Mouse (Mus musculus): Measurements from ENCODE around the gene Dact3. TPM values are rescaled to one million over a fixed set of nuclear protein-coding genes. Genes with fewer than 3 reads are reported as not detected.

Dact3 gene
- polyA plus RNA-seq, 1 experiment from 2014 or later = 5.1 TPM

DNA sequence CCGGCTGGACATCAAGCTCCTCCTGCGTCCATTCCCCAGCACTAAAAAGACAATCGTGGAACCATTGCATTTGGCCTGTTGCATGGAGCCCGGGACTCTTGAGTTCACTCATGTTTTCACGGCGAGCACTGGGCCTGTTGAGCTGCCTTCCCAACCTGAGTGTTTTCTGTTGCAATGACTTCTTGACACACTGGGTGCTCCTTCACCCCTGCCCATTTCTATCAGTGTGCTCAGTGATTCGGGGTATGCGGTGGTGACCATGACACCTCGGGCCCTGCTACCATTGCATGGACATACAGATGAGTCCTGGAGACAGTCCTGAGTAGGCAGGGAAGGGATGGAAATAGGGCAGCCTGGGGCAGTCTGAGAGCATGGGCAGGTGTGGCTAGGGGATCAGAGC is 2.6 kb upstream of the Dact3 start:
- H3K27ac ChIP-seq (ENCODE audit: low read depth, low read length) = no peak overlapping the region
- ATAC-seq (ENCODE audit: low FRiP score, low TSS enrichment) = no peak
- no peak overlapping the region for H3K9ac ChIP-seq (ENCODE audit: low read depth, low read length)
- 91% methylated on average over 9 of the region's 9 CpGs for WGBS
- no peak overlapping the region for H3K4me2 ChIP-seq (replicated peaks; ENCODE audit: low read depth, low read length)
- H3K27me3 ChIP-seq (ENCODE audit: control insufficient read depth, insufficient read depth, low read length) = no peaks in the 10 kb centered on the region
- H3K4me3 ChIP-seq (ENCODE audit: low read length) = no peak overlapping the region
- H3K9me3 ChIP-seq (ENCODE audit: control insufficient read depth, low read length) = no peaks in the 10 kb centered on the region
- H3K4me1 ChIP-seq (ENCODE audit: control insufficient read depth, insufficient read depth, low read length) = 0 out of 2 replicates have a peak, but pooled peaks cover 3% of the 10 kb centered on the region
- no peaks in the 10 kb centered on the region; the same call in 1 of the 2 replicates for H3K36me3 ChIP-seq (ENCODE audit: control insufficient read depth, insufficient read depth, low read length)

- no peak for ATAC-seq (ENCODE audit: low FRiP score, low TSS enrichment)
- H3K4me1 ChIP-seq (ENCODE audit: control insufficient read depth, insufficient read depth, low read length) = 0 out of 2 replicates have a peak, but pooled peaks cover 3% of the 10 kb centered on the region
- no peak overlapping the region for H3K4me2 ChIP-seq (replicated peaks; ENCODE audit: low read depth, low read length)
- H3K9me3 ChIP-seq (ENCODE audit: control insufficient read depth, low read length) = no peaks in the 10 kb centered on the region
- no peak overlapping the region for H3K4me3 ChIP-seq (ENCODE audit: low read length)
- H3K9ac ChIP-seq (ENCODE audit: low read depth, low read length) = no peak overlapping the region
- no peak overlapping the region for H3K27ac ChIP-seq (ENCODE audit: low read depth, low read length)
- WGBS = 90% methylated on average over 4 of the region's 4 CpGs
- no peaks in the 10 kb centered on the region; the same call in 1 of the 2 replicates for H3K36me3 ChIP-seq (ENCODE audit: control insufficient read depth, insufficient read depth, low read length)
- H3K27me3 ChIP-seq (ENCODE audit: control insufficient read depth, insufficient read depth, low read length) = no peaks in the 10 kb centered on the region
These were observed 1.7 kb upstream of the Dact3 start for GRCm38 (mm10) chr7:16873392-16873791.

DNA sequence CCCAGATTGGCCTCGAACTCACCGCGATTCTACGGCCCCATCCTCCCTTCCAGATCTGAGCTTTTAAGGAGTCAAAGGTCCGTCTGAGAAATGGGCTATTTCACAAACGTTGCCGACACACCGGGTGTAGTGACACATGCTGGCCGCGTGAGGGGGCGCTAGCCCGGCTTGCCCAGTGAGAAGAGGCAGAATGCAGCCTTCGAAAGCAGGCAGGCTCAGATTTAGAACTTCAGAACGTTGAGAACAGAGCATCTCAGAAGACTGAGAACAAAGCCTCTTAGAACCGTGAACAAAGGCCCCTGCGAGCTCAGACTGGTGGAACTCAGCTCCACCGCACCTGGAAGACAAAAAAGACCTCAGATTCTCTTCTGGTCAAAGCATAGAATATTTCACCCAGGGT is 927 bp upstream of the Dact3 start:
- Histone ChIP-seq H3K27me3 (ENCODE audit: control insufficient read depth, insufficient read depth, low read length) (no peaks in the 10 kb centered on the region), H3K9ac (ENCODE audit: low read depth, low read length) (no peak overlapping the region; the same call in 1 of the 2 replicates), H3K4me2 (replicated peaks; ENCODE audit: low read depth, low read length) (peak overlapping the region; percentile 43), H3K36me3 (ENCODE audit: control insufficient read depth, insufficient read depth, low read length) (no peaks in the 10 kb centered on the region; the same call in 1 of the 2 replicates), H3K4me3 (ENCODE audit: low read length) (peak overlapping the region; percentile 33), H3K9me3 (ENCODE audit: control insufficient read depth, low read length) (no peaks in the 10 kb centered on the region), H3K4me1 (ENCODE audit: control insufficient read depth, insufficient read depth, low read length) (0 out of 2 replicates have a peak, but pooled peaks cover 3% of the 10 kb centered on the region), H3K27ac (ENCODE audit: low read depth, low read length) (peak overlapping the region; percentile 92)
- 4% methylated on average over 17 of the region's 17 CpGs for WGBS
- no peak for ATAC-seq (ENCODE audit: low FRiP score, low TSS enrichment)

DNA sequence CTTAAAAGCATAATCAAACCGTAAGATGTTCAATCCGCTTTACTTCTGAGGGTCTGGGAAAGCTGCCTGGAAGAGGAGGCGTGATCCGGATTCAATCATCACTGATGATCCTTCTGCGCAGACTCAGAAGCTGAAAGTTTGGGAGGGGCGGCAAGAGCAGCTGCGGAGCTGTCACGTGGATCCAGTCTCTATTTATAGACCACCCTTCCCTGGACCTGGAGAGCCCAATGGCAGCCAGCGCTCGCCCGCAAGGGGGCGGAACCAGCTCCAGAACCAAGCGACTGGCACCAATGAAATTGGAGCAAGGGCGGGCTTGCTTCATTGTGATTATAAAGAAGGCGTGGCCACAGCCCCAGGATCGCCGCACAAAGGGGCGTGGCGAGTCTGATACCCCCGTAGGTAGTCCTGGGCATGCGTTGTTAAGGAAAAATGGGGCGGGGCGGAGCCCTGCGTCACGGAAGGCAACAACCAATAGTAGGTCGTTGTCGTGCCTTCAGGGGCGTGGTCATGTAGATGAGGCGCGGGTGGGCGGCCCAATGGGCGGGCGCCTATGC is 284 bp upstream of the Dact3 start:
- Histone ChIP-seq H3K4me3 (ENCODE audit: low read length) (peak overlapping the region; percentile 74), H3K27ac (ENCODE audit: low read depth, low read length) (peak overlapping the region; percentile 92), H3K36me3 (ENCODE audit: control insufficient read depth, insufficient read depth, low read length) (no peaks in the 10 kb centered on the region; the same call in 1 of the 2 replicates), H3K9me3 (ENCODE audit: control insufficient read depth, low read length) (no peaks in the 10 kb centered on the region), H3K9ac (ENCODE audit: low read depth, low read length) (no peak overlapping the region; the same call in 1 of the 2 replicates), H3K27me3 (ENCODE audit: control insufficient read depth, insufficient read depth, low read length) (no peaks in the 10 kb centered on the region), H3K4me2 (replicated peaks; ENCODE audit: low read depth, low read length) (peak overlapping the region; percentile 83), H3K4me1 (ENCODE audit: control insufficient read depth, insufficient read depth, low read length) (peaks cover 3% of the 10 kb centered on the region)
- under 1% methylated on average over 33 of the region's 33 CpGs for WGBS
- ATAC-seq (ENCODE audit: low FRiP score, low TSS enrichment) = peak; percentile 96

GRCm38 (mm10) chr7:16875326-16875725 is 209 bp downstream of the Dact3 start:
- under 1% methylated on average over 36 of the region's 42 CpGs for WGBS
- peak overlapping the region; percentile 86 for H3K9ac ChIP-seq (ENCODE audit: low read depth, low read length)
- H3K9me3 ChIP-seq (ENCODE audit: control insufficient read depth, low read length) = no peaks in the 10 kb centered on the region
- peak overlapping the region; percentile 74 for H3K4me3 ChIP-seq (ENCODE audit: low read length)
- H3K27me3 ChIP-seq (ENCODE audit: control insufficient read depth, insufficient read depth, low read length) = no peaks in the 10 kb centered on the region
- peak overlapping the region; percentile 83 for H3K4me2 ChIP-seq (replicated peaks; ENCODE audit: low read depth, low read length)
- no peak for ATAC-seq (ENCODE audit: low FRiP score, low TSS enrichment)
- peaks cover 6% of the 10 kb centered on the region for H3K4me1 ChIP-seq (ENCODE audit: control insufficient read depth, insufficient read depth, low read length)
- H3K27ac ChIP-seq (ENCODE audit: low read depth, low read length) = peak overlapping the region; percentile 63; the same call in 1 of the 2 replicates
- H3K36me3 ChIP-seq (ENCODE audit: control insufficient read depth, insufficient read depth, low read length) = no peaks in the 10 kb centered on the region

GRCm38 (mm10) chr7:16876006-16876405 is 889 bp downstream of the Dact3 start:
- H3K27ac ChIP-seq (ENCODE audit: low read depth, low read length) = peak overlapping the region; percentile 63; the same call in 1 of the 2 replicates
- H3K4me1 ChIP-seq (ENCODE audit: control insufficient read depth, insufficient read depth, low read length) = peaks cover 6% of the 10 kb centered on the region
- peak overlapping the region; percentile 83 for H3K4me2 ChIP-seq (replicated peaks; ENCODE audit: low read depth, low read length)
- H3K4me3 ChIP-seq (ENCODE audit: low read length) = peak overlapping the region; percentile 74
- H3K9me3 ChIP-seq (ENCODE audit: control insufficient read depth, low read length) = no peaks in the 10 kb centered on the region
- H3K27me3 ChIP-seq (ENCODE audit: control insufficient read depth, insufficient read depth, low read length) = no peaks in the 10 kb centered on the region
- ATAC-seq (ENCODE audit: low FRiP score, low TSS enrichment) = no peak
- H3K36me3 ChIP-seq (ENCODE audit: control insufficient read depth, insufficient read depth, low read length) = no peaks in the 10 kb centered on the region
- peak overlapping the region; percentile 86; the same call in 1 of the 2 replicates for H3K9ac ChIP-seq (ENCODE audit: low read depth, low read length)
- 7% methylated on average over 11 of the region's 11 CpGs for WGBS

GRCm38 (mm10) chr7:16876608-16877007 is 1.5 kb downstream of the Dact3 start:
- no peaks in the 10 kb centered on the region for H3K9me3 ChIP-seq (ENCODE audit: control insufficient read depth, low read length)
- peak overlapping the region; percentile 83 for H3K4me2 ChIP-seq (replicated peaks; ENCODE audit: low read depth, low read length)
- H3K4me3 ChIP-seq (ENCODE audit: low read length) = peak overlapping the region; percentile 74
- H3K27me3 ChIP-seq (ENCODE audit: control insufficient read depth, insufficient read depth, low read length) = no peaks in the 10 kb centered on the region
- H3K4me1 ChIP-seq (ENCODE audit: control insufficient read depth, insufficient read depth, low read length) = peaks cover 6% of the 10 kb centered on the region
- ATAC-seq (ENCODE audit: low FRiP score, low TSS enrichment) = 0 out of 2 replicates have a peak, but pooled peaks have one; percentile 3
- 6% methylated on average over 13 of the region's 13 CpGs for WGBS
- H3K36me3 ChIP-seq (ENCODE audit: control insufficient read depth, insufficient read depth, low read length) = no peaks in the 10 kb centered on the region
- peak overlapping the region; percentile 63; the same call in 1 of the 2 replicates for H3K27ac ChIP-seq (ENCODE audit: low read depth, low read length)
- peak overlapping the region; percentile 86; the same call in 1 of the 2 replicates for H3K9ac ChIP-seq (ENCODE audit: low read depth, low read length)

DNA sequence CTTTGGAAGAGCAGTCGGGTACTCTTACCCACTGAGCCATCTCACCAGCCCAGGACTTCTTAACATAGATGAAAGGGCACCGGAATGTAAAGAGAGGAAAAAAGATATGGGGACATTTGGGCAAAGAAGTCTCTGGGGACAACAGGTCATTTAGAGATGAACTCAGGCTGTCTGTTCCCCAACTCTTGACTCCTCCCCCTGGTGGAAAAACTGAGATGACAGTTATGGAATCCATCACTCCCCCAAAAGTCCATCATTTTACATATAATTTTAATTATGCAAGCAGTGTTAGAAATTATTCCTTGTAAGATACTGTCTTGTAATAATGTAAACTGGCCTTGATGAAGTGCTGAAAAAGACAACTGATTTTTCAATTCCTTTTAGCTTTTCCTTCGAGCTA is 2.6 kb downstream of the Dact3 start:
- H3K4me3 ChIP-seq (ENCODE audit: low read length) = no peak overlapping the region
- no peaks in the 10 kb centered on the region for H3K36me3 ChIP-seq (ENCODE audit: control insufficient read depth, insufficient read depth, low read length)
- H3K27me3 ChIP-seq (ENCODE audit: control insufficient read depth, insufficient read depth, low read length) = no peaks in the 10 kb centered on the region
- WGBS = 88% methylated on average over 3 of the region's 3 CpGs
- no peak overlapping the region for H3K4me2 ChIP-seq (replicated peaks; ENCODE audit: low read depth, low read length)
- H3K4me1 ChIP-seq (ENCODE audit: control insufficient read depth, insufficient read depth, low read length) = peaks cover 6% of the 10 kb centered on the region
- no peaks in the 10 kb centered on the region for H3K9me3 ChIP-seq (ENCODE audit: control insufficient read depth, low read length)
- H3K9ac ChIP-seq (ENCODE audit: low read depth, low read length) = no peak overlapping the region
- no peak for ATAC-seq (ENCODE audit: low FRiP score, low TSS enrichment)
- H3K27ac ChIP-seq (ENCODE audit: low read depth, low read length) = no peak overlapping the region
